In the genomic region with DNA sequence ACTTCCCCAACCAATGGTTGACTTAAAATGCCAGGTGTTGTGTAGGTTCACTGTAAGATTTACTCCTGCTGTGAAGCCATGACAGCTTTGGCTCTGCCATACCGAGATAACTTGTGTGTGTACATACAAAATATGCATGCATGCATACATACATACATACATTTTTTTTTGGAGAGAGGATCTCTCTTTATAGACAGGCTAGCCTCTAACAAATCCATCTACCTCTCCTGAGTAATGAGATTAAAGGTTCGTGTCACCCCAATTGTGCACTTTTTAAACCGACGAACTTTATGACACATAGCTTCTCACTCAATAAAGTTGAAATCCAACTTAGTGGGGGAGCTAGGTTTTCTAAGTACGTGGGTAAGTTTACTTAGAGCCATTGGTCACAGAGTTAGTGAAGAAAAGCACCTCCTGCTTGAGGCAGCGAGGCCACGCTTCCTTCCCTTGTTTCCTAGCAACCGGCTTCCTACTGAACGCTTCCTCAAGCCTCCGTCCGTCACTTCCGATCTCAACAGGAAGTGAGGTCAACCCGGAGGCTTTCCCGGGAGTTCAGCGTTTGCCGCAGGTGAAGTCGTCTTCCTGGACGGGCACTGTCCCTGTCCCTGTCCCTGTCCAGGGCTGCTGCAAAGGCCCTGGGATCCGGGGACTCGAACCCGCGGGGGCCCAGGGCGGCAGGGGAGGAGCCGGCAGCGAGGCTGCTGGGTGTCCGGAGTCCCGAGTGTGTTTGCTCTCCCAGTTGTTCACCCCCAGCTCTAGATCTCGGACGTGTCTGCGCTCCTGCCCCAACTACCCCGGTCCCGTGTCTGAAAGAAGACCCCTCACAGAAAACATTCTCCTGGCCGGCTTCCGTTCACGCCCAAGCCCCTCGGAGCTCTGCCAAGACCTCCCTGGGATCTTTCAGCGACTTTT, we compare ENCODE assay signal across 8 mouse cellular contexts. TPM values are rescaled to one million over a fixed set of nuclear protein-coding genes. Genes with fewer than 3 reads are reported as not detected.
DNase-seq lines count a peak whose midpoint lies in the region; ATAC-seq lines count a peak whose summit lies in the region.

A gene (plus strand): TSS at position 519 of the 912 bp plus-strand sequence.

- peak within 1 kb of the TSS; percentile 82 for H3K4me2 ChIP-seq in intestine, embryonic 14.5 days (ENCODE audit: low read length)

- no peaks in the 10 kb centered on the region for H3K27me3 ChIP-seq in intestine, embryonic 14.5 days (replicated peaks; ENCODE audit: control insufficient read depth, insufficient read depth, low read length)

- H3K4me3 ChIP-seq in intestine, embryonic 14.5 days (ENCODE audit: low read depth, low read length) = peak within 1 kb of the TSS; percentile 73

- H3K9ac ChIP-seq in intestine, embryonic 14.5 days (ENCODE audit: low read length) = peak within 1 kb of the TSS; percentile 80

- WGBS in intestine, embryonic 14.5 days = 6% methylated on average over 37 of the region's 37 CpGs

- H3K4me1 ChIP-seq in intestine, embryonic 14.5 days (replicated peaks; ENCODE audit: control insufficient read depth, insufficient read depth, low read length) = peaks cover 9% of the 10 kb centered on the region; the same call in 1 of the 2 replicates

- peak within 1 kb of the TSS; percentile 65 for H3K27ac ChIP-seq in intestine, embryonic 14.5 days (ENCODE audit: low read depth)

- intact Hi-C loops in left cerebral cortex, postnatal 14 days (cut with DNase I) = loop anchor here (10.0 kb wide), 1 partner anchor 148 kb away; no protein-coding TSS in a partner anchor

- peaks cover 19% of the 10 kb centered on the region for H3K36me3 ChIP-seq in intestine, embryonic 14.5 days (ENCODE audit: control insufficient read depth, insufficient read depth, low read length)

- peak; percentile 82 for ATAC-seq in intestine, embryonic 14.5 days (replicated peaks; ENCODE audit: low FRiP score, low TSS enrichment, low read depth)

- H3K9me3 ChIP-seq in intestine, embryonic 14.5 days (ENCODE audit: control insufficient read depth, low read length) = no peaks in the 10 kb centered on the region

- peak; percentile 70 to 78 for DNase-seq in adrenal gland, adult 18-20 months (ENCODE audit: low spot score in 2 of 2)
- peak; percentile 95 for DNase-seq in embryo, embryonic 11 days
- peak; percentile 81 for DNase-seq in gastrocnemius, postnatal 25 days
- peak; percentile 88 for DNase-seq in intestine, embryonic 14.5 days (ENCODE audit: low spot score)
- peak; percentile 83 for DNase-seq in left cerebral cortex, postnatal 14 days (ENCODE audit: low spot score in 2 of 2)
- peak; percentile 96 for DNase-seq in mesoderm, embryonic 11.5 days (ENCODE audit: low read depth, low spot score)
- DNase-seq in right cerebral cortex, postnatal 36 days (ENCODE audit: low spot score in 2 of 2) = peak; percentile 80 to 89
- peak; percentile 83 for DNase-seq in yolk sac, embryonic 10.5 days (ENCODE audit: low spot score)

RNA-seq across cellular contexts. Expression of the gene that starts here (rescaled TPM):
- 10 to 100 TPM; 26.6 to 32.0 TPM for total RNA-seq in adrenal gland, adult 18-20 months (2021)
- total RNA-seq in gastrocnemius, postnatal 25 days (2021) = 10 to 100 TPM in 1 of 2 experiments, 1 to 10 TPM in 1; 9.6 to 10.2 TPM
- 21.8 and 22.7 TPM in 2 replicates for polyA plus RNA-seq in intestine, embryonic 14.5 days (2014; fragmentation: Nextera tagmentation; extraction: Ambion mirVana)
- total RNA-seq in left cerebral cortex, postnatal 14 days (2021) = 10 to 100 TPM; 39.2 to 41.8 TPM

Comparison
In these comparisons a context has a peak if more than half of its experiments do, and no peak if none do; other contexts are left out.
1. Peak in every context shown above with its lines: DNase-seq, ATAC-seq, H3K4me3 ChIP-seq and H3K27ac ChIP-seq.